Mouse (Mus musculus) neural tube, embryonic 14.5 days (tissue): Measurements from ENCODE around the gene Amn1. TPM values are rescaled to one million over a fixed set of nuclear protein-coding genes. Genes with fewer than 3 reads are reported as not detected.

ENCODE experiments used
- ATAC-seq: fragments of 200-750 bp; cut with Nextera tagmentation; 2 replicates; pipeline ENCODE4 v1.8.0; 2017; ENCODE audit warnings: low read depth, mild to moderate bottlenecking, moderate TSS enrichment, moderate library complexity
- H3K27ac ChIP-seq: fragments of 300-500 bp; sonication (generic); 2 replicates; pipeline ENCODE4 v1.5.1; 2014; ENCODE audit warnings: low read depth, mild to moderate bottlenecking, control low read depth, low read length, moderate library complexity, mixed read lengths
- H3K27me3 ChIP-seq: fragments of 300-500 bp; sonication (generic); 2 replicates; pipeline ENCODE4 v1.6.1; 2014; ENCODE audit warnings: low read length; ENCODE audit not compliant: control insufficient read depth, insufficient read depth
- H3K36me3 ChIP-seq: fragments of 300-500 bp; sonication (generic); 2 replicates; pipeline ENCODE4 v1.6.1; 2014; ENCODE audit warnings: low read length, mixed read lengths; ENCODE audit not compliant: control insufficient read depth, insufficient read depth
- H3K4me1 ChIP-seq: fragments of 300-500 bp; sonication (generic); 2 replicates; pipeline ENCODE4 v1.6.1; 2014; ENCODE audit warnings: low read length; ENCODE audit not compliant: control insufficient read depth, insufficient read depth
- H3K4me2 ChIP-seq: fragments of 300-500 bp; sonication (generic); 2 replicates; pipeline ENCODE4 v1.6.1; 2014; ENCODE audit warnings: mild to moderate bottlenecking, low read depth, low read length, control low read depth
- H3K4me3 ChIP-seq: fragments of 300-500 bp; sonication (generic); 2 replicates; pipeline ENCODE4 v1.5.1; 2014; ENCODE audit warnings: low read depth, low read length, control low read depth, mixed read lengths
- H3K9ac ChIP-seq: fragments of 300-500 bp; sonication (generic); replicated peaks from 2 replicates; pipeline ENCODE4 v1.6.1; 2014; ENCODE audit warnings: low read depth, mild to moderate bottlenecking, control low read depth, low read length, mixed read lengths
- H3K9me3 ChIP-seq: fragments of 300-500 bp; sonication (generic); 2 replicates; pipeline ENCODE4 v1.6.1; 2016; ENCODE audit warnings: low read length; ENCODE audit not compliant: control insufficient read depth
- WGBS: fragments of 180-500 bp; shearing (Covaris S2); extraction: QIAGEN DNeasy Blood & Tissue Kit; methylation state at CpG from one replicate; pipeline ENCODE4 v1.1.7; 2014; 5-methylcytosine and 5-hydroxymethylcytosine counted together
- polyA plus RNA-seq: library from polyadenylated mRNA; unstranded; fragments of >200 nt; fragmentation: Nextera tagmentation; extraction: Ambion mirVana; gene quantifications from 2 replicates; pipeline ENCODE4 v1.2.1, GENCODE M21; 2014

Gene Amn1
- polyA plus RNA-seq, 1 experiment from 2014 or later = 125 TPM

- Histone ChIP-seq H3K27ac (no peak overlapping the region), H3K4me2 (peak overlapping the region; percentile 53), H3K4me1 (no peaks in the 10 kb centered on the region; the same call in 1 of the 2 replicates), H3K4me3 (peak overlapping the region; percentile 39), H3K27me3 (no peaks in the 10 kb centered on the region), H3K9me3 (no peaks in the 10 kb centered on the region), H3K36me3 (no peaks in the 10 kb centered on the region), H3K9ac (peak overlapping the region; percentile 39; the same call in 1 of the 2 replicates)
- ATAC-seq = peak; percentile 92
- 6% methylated on average over 36 of the region's 36 CpGs for WGBS
Measured at GRCm38 (mm10) chr6:149141393-149142173, 46.9 kb downstream of the Amn1 start.

DNA sequence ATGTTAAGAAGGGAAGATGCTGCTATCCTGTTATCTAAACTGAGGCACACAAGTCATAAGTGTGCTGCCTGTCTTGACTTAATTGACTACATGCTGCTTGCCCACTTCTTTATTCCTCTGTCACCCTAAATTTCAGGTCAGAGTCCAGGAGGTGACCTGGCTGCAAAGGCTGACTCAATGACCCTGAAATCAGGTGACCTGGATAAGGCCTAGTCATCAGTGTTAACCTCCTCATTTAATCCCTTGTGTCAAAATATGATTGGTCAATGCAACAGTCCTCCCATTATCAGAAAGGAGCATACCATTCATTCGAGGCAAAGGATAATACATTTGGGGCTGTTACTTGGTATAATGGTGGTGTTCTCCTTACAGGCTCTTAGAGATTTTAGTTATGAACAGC is 49.0 kb downstream of the Amn1 start, which contains the start of gene Etfbkmt:
Gene Etfbkmt (plus strand): TSS at position 379 of the 400 bp plus-strand sequence.
- Histone ChIP-seq H3K9ac (no peak within 1 kb of the TSS), H3K27me3 (no peaks in the 10 kb centered on the region), H3K36me3 (no peaks in the 10 kb centered on the region), H3K4me3 (no peak within 1 kb of the TSS), H3K4me2 (no peak within 1 kb of the TSS), H3K27ac (no peak within 1 kb of the TSS), H3K4me1 (no peaks in the 10 kb centered on the region; the same call in 1 of the 2 replicates), H3K9me3 (no peaks in the 10 kb centered on the region)
- WGBS = 86% methylated on average over 1 of the region's 1 CpGs
- no peak for ATAC-seq

GRCm38 (mm10) chr6:149139011-149139410 is 49.5 kb downstream of the Amn1 start:
- no peak overlapping the region for H3K4me3 ChIP-seq
- no peaks in the 10 kb centered on the region for H3K27me3 ChIP-seq
- no peaks in the 10 kb centered on the region; the same call in 1 of the 2 replicates for H3K4me1 ChIP-seq
- H3K9me3 ChIP-seq = no peaks in the 10 kb centered on the region
- WGBS = 96% methylated on average over 3 of the region's 3 CpGs
- H3K36me3 ChIP-seq = no peaks in the 10 kb centered on the region
- no peak overlapping the region for H3K9ac ChIP-seq
- H3K4me2 ChIP-seq = no peak overlapping the region
- no peak for ATAC-seq
- H3K27ac ChIP-seq = no peak overlapping the region

DNA sequence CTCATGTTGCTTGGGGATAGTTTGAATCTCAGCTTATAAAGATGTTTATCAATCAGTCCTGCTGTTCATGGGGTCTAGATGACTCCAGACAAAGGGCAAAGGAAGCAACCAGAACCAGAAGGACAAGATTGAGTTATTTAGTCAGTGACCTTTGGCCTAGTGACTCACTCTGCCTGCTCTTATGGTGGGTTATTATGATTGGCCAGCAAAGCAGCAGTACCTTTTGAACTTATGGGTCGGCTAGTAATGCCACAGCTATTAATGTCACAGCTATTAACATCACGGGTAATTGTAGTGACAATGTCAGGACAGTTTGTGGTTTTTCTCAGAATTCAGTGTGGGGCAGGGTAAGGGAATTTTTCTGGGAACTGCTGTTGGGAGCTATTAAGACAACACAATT is 50.6 kb downstream of the Amn1 start:
- no peak overlapping the region for H3K4me3 ChIP-seq
- ATAC-seq = no peak
- H3K4me2 ChIP-seq = no peak overlapping the region
- no peaks in the 10 kb centered on the region for H3K36me3 ChIP-seq
- no peaks in the 10 kb centered on the region; the same call in 1 of the 2 replicates for H3K4me1 ChIP-seq
- 52% methylated on average over 2 of the region's 2 CpGs for WGBS
- H3K27ac ChIP-seq = no peak overlapping the region
- H3K27me3 ChIP-seq = no peaks in the 10 kb centered on the region
- H3K9ac ChIP-seq = no peak overlapping the region
- H3K9me3 ChIP-seq = no peaks in the 10 kb centered on the region

DNA sequence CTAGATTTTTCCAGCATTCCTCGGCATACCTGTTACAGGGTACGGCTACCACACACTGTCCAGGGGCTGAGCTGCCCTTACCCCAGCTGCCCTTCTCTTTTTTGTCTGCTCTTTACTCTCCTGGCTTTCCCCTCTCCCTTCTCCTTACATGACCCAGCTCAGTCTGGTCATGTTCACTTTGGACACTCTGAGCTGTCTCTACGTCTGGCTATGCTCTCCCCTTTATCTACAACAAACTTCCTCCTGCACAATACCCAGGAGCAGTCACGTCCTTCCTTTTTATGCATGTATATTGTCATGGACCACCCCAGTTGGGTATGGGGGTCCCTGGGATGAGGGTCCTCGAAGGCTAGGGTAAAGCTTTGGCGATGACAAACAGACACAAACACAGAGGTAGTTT is 52.9 kb downstream of the Amn1 start:
- no peak overlapping the region for H3K27ac ChIP-seq

DNA sequence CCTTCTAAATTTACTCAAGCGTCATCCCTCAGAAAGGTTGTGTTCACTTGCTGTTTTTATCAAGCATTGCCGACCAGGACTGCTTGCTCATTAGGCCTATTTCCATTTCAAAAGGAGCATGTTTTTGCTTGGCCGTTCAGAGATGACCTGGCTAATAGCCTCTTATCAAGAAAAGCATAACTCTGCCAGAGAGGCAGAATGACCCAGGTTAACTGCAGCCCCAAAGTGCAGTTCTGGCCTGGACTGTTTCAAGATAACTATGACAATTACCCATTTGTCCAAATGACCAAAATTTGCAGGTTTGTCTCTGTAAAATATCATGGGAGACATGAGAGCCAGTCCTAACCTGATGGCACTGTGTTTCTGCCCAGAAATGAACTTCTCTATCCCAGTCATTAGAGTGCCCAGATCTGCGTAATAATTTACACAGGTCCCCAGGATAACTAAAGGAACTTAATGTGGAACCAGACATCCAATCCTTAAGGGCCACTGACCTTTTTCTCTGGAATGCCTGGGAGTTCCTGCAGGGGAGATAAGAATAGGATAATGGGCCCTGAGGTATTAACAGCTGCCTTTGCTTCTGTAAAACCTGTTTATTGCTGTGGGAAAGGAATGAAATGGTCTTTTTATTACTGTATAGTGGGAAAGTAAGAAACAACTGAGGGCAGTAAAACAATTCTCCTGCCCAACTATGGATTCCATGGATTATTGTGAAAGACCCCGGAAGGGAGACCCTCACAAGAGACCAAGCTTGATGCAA is 53.9 kb downstream of the Amn1 start:
- Histone ChIP-seq H3K36me3 (no peaks in the 10 kb centered on the region), H3K27ac (no peak overlapping the region), H3K9ac (no peak overlapping the region), H3K4me3 (no peak overlapping the region), H3K4me1 (no peaks in the 10 kb centered on the region), H3K4me2 (no peak overlapping the region), H3K27me3 (no peaks in the 10 kb centered on the region), H3K9me3 (no peaks in the 10 kb centered on the region)
- 5% methylated on average over 5 of the region's 5 CpGs for WGBS
- ATAC-seq = no peak

More for the DNA sequence above, 52.9 kb downstream of the Amn1 start:
- ATAC-seq = no peak
- Histone ChIP-seq H3K4me1 (no peaks in the 10 kb centered on the region), H3K9ac (no peak overlapping the region), H3K4me2 (no peak overlapping the region), H3K36me3 (no peaks in the 10 kb centered on the region), H3K4me3 (no peak overlapping the region), H3K9me3 (no peaks in the 10 kb centered on the region), H3K27me3 (no peaks in the 10 kb centered on the region)
- 67% methylated on average over 6 of the region's 6 CpGs for WGBS

DNA sequence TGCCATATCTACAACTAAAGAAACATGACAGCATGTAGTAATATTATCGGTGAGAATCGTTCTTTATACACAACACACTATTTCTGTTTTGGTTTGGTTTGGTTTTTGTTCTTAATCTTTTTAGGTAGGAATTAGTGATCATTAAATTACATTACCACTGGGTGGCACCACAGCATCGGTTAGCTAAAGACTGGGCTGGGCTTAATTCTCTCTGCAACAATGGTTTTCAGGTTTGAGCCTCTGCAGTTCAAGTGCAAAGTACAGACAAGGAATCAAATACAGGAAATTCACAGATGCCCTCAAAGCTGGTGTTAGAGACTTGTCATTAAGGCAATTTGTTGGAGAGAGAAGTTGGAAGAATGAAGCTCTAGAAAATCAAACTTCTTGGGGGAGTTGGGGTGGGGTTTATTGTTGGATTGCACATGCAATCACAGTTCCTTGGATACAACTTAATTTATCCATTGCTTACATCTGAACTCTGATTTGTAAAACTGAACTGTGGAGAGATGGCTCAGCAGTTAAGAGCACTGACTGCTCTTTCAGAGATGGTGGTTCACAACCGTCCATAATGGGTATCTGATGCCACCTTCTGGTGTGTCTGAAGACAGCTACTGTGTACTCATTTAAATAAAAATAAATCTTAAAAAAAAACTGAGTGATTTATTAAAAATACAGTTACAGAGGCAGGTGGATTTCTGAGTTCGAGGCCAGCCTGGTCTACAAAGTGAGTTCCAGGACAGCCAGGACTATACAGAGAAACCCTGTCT is 56.0 kb downstream of the Amn1 start:
- H3K36me3 ChIP-seq = no peaks in the 10 kb centered on the region
- no peaks in the 10 kb centered on the region for H3K27me3 ChIP-seq
- H3K4me1 ChIP-seq = no peaks in the 10 kb centered on the region
- H3K4me2 ChIP-seq = no peak overlapping the region
- no peaks in the 10 kb centered on the region for H3K9me3 ChIP-seq
- H3K27ac ChIP-seq = no peak overlapping the region
- no peak overlapping the region for H3K4me3 ChIP-seq
- ATAC-seq = peak; percentile 78; the same call in 1 of the 2 replicates
- 24% methylated on average over 5 of the region's 5 CpGs for WGBS
- no peak overlapping the region for H3K9ac ChIP-seq

GRCm38 (mm10) chr6:149131111-149131510 is 57.4 kb downstream of the Amn1 start:
- no peak overlapping the region for H3K27ac ChIP-seq
- H3K27me3 ChIP-seq = no peaks in the 10 kb centered on the region
- H3K9me3 ChIP-seq = no peaks in the 10 kb centered on the region
- ATAC-seq = no peak
- no peaks in the 10 kb centered on the region for H3K4me1 ChIP-seq
- no peak overlapping the region for H3K9ac ChIP-seq
- no peak overlapping the region for H3K4me3 ChIP-seq
- 8% methylated on average over 3 of the region's 3 CpGs for WGBS
- no peak overlapping the region for H3K4me2 ChIP-seq
- H3K36me3 ChIP-seq = no peaks in the 10 kb centered on the region
